Mouse (Mus musculus): ENCODE data around the gene Sema4b.
A peak's percentile ranks its signal among the peaks of the same experiment; 100 is the strongest.

Sema4b gene

DNA sequence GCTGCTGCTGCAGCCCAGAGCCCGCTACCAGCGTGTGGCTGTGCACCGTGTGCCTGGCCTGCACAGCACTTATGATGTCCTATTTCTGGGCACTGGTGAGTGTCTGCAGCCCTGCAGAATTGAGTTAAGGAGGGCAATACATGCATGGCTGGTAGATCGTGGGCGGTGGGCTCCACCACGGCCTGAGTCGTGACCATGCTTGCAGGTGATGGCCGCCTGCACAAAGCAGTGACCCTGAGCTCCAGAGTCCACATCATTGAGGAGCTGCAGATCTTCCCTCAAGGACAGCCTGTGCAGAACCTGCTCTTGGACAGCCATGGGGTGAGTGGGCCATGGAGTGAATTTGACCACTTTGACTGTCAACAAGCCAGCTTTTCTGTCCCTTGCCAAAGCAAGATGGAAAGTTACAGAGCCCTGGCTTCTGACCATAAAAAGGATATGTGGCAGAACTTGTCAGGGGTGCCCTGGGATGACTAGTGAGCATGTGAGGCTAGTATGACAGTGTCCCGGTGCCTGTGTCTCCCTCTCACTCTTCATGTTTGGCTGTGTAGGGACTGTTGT is 33.7 kb downstream of the Sema4b start:
- DNase-seq = no peak

DNA sequence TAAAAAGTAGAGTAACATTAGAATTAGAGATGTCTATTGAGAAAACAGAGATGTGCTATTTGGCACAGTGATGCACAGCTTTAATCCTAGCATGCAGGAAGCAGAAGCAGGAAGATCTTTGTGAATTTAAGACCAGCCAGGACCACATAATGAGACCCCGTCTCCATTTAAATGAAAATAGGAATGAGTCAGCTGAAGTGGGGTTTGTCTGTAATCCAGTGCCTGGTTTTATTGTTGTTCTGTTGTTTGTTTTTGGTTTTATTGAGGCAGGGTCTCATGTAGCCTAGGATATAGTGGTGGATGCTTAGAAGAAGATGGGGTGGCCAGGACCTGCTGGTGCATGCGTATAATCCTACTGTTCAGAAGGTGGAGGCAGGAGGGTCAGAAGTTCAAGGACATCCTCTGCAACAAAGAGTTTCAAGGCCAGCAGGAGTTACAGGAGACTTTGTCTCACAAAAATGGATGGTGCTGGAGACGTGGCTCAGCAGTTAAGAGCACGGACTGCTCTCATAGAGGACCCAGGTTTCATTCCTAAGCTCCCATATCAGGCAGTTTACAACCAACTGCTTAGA is 34.6 kb downstream of the Sema4b start:
- no peak for DNase-seq

DNA sequence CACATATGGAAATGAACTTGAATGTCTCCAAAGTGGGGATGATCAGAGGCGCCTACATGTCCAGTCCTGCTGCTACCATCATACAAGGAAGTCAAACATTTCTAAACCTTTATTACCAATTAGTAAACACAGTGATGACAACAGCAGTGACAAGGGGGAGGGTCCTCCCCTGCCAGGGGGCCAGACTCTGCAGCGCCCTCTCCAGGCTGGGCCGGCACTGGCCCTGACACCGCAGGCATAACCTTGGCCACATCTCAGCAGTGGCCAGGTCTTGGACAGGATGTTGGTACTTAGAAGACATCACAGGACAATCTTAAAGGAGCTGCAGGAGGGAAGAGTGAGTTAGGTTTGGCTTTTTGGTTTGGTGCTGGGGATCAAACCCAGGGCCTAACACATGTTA is 40.4 kb downstream of the Sema4b start:
- no peak for DNase-seq

- no peak for DNase-seq
Measured at GRCm38 (mm10) chr7:80230196-80230595, 43.6 kb downstream of the Sema4b start.

GRCm38 (mm10) chr7:80231971-80232488 is 45.4 kb downstream of the Sema4b start:
- no peak for DNase-seq

DNA sequence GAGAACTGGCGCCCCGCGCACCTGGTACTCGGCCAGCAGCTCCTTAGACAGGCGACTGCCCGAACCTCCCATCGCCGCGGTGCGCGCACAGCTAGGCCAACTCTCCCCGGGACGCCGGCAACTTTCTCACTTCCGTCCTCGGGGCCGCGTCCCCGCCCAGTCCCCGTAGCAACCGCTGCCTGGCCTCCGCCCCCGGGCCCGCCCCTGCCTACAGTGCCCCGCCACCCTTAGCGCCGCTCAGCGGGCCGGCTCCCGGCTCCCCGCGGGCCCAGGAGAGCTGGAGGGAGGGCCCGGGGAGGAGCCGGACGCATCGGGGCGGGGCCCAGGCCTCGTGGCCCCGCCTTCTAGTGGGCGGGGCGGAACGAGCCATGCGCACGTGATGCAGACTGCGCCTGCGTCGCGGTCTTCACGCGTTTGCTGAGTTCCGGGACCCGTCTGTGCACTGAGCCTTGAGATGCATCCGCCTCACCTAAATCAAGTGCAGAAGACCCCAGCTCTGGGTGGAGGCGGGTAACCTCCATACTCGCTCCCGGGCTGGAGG is 45.9 kb downstream of the Sema4b start, which contains the start of the genes Cib1 and Gdpgp1:
Cib1 (minus strand) TSS at position 325 of the 541 bp plus-strand sequence.
Gdpgp1 (plus strand) TSS at position 377 of the 541 bp plus-strand sequence.
- peak; percentile 99 for DNase-seq

DNA sequence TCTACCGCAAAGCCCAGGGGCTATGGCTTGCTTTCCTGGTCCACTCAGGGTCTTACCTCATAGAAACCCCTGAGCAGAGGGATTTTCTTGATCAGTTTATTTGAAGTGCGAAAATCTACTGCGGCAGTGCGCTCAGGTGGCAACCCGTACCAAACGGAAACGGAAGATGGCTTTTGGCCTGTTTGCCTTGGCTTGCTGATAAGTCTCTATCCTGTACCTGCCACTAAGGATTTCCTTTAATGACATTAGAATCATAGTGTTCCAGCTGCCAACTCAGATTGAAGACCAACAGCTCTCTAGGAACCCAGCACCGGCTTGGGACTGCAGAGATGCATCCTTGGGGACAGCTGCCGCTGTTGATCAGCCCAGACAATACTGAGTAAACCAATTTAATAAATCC is 47.2 kb downstream of the Sema4b start:
- no peak for DNase-seq

GRCm38 (mm10) chr7:80238542-80238941 is 51.9 kb downstream of the Sema4b start:
- no peak for DNase-seq

GRCm38 (mm10) chr7:80241661-80242060 is 55.0 kb downstream of the Sema4b start:
- no peak for DNase-seq

DNA sequence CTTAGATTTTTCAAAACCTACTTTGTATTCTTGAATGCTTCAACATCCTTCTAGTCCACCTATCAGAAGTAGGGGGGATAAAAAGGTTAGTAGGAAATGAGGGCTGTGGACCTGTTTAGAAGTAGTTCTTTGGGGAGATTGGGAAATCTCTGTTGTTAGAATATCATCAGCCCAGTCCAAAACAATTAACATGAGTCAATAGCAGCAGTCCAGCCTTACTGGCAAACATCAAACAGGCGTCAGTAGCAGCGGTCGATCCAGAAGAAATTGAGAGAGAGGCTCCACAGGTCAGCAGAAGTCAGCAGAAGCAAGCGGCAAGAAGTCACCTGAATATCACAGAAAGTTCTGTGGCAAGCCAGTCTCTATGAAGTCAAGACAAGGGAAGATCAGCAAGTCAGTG is 58.2 kb downstream of the Sema4b start:
- DNase-seq = no peak

- peak; percentile 98 for DNase-seq
Measured at GRCm38 (mm10) chr7:80246148-80246721, 59.6 kb downstream of the Sema4b start, which contains the start of gene Ttll13. Gene Ttll13, plus strand, starts transcription at chr7:80246376.

DNA sequence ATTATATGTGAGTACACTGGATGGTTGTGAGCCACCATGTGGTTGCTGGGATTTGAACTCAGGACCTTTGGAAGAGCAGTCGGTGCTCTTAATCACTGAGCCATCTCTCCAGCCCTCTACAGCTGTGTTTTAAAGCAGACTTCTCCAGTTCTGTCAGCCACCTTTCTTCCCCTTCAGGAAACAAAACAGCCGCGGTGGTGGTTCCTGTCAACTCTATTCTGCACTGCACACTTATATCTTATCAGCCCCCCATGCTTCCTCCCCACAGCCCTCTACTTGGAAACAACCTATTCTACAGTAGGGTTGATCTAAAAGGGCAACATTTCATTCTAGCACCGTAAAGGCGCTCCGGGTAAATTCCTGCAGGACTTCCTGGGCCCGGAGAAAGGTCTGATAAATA is 60.2 kb downstream of the Sema4b start:
- DNase-seq = peak; percentile 43

DNA sequence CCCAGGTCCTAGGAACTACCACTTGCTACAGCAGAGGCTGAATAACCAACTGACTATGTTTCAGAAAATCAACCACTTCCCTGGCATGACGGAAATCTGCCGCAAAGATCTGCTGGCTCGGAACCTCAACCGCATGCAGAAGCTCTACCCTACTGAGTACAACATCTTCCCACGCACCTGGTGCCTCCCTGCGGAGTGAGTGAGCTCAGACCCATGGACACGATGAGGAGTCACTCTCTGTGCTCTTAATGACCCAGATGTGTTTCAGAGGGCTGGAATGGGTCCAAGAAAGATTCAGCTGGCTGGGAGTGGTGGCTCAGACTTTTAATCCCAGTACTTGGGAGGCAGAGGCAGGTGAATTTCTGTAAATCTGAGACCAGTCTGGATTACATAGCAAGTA is 65.8 kb downstream of the Sema4b start:
- no peak for DNase-seq

DNA sequence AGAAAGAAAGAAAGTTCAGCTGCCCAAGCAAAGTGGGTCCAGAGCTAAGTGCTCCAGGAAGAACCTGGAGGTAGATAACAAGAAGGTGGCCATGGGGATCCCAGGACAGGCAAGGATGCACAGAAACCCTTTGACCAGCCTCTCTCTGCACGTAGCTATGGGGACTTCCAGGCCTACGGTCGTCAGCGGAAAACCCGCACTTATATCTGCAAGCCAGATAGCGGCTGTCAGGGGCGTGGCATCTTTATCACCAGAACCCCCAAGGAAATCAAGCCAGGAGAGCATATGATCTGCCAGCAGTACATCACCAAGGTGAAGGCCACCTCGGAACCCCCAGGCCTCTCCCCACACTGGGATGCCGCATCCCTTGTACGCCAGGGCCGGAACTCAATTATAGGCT is 66.2 kb downstream of the Sema4b start:
- DNase-seq = no peak

- DNase-seq = no peak
Measured at GRCm38 (mm10) chr7:80255981-80256380, 69.3 kb downstream of the Sema4b start.

DNA sequence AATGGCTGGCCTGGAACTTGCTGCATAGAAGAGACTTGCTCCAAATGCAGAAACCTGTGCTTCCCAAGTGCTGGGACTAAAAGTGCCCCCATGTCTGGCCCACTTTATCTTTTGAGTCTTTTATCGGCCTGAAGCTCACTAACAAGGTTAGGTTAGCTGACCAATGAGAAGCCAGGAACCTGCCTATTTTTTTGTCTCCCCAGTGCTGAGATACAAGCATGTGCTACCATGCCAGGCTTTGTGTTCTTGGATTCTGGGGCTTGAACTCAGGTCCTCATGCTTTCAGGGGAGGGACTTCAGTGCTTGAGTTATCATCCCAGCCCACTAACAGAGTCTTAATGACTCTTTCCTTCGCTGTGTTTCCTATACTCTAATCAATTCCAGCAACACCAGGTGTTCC is 71.1 kb downstream of the Sema4b start:
- no peak for DNase-seq

DNA sequence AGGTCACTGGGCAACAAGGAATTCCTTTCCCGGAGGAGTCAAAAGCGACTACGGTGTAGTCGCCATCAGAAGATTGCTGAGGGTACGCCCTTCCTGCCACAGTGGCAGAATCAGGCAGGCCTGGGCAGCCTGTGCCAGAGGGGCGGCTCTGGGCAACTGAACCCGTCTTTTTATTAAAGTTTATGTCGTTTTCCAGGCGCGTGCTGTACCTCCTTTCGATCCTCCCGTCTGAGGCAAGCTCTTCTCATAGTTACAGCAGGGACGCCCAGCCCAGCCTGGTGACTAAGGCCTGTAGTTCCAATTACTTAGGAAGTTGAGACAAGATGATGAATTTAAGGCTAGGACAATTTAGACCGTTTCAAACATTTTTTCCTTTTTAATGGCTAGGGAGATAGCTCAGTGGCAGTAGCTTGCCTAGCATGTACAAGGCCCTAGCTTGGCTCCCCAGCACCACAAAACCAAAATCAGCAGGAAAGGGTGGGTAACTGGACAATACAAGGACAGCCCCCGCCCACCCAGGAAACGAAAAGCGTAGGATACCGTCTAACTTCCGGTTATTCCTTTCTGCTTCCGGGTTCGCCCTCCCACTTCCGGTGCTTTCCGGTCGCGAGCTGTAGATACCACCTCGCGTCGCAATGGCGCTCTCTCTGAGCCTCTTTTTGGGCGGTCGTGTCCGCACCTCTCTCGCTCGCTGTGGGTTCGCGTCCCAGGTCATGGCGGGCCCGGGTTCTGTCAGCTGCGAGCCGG is 74.2 kb downstream of the Sema4b start, which contains the start of gene Ngrn:
Ngrn (plus strand) TSS at position 591 of the 747 bp plus-strand sequence.
- DNase-seq = peak; percentile 86

DNA sequence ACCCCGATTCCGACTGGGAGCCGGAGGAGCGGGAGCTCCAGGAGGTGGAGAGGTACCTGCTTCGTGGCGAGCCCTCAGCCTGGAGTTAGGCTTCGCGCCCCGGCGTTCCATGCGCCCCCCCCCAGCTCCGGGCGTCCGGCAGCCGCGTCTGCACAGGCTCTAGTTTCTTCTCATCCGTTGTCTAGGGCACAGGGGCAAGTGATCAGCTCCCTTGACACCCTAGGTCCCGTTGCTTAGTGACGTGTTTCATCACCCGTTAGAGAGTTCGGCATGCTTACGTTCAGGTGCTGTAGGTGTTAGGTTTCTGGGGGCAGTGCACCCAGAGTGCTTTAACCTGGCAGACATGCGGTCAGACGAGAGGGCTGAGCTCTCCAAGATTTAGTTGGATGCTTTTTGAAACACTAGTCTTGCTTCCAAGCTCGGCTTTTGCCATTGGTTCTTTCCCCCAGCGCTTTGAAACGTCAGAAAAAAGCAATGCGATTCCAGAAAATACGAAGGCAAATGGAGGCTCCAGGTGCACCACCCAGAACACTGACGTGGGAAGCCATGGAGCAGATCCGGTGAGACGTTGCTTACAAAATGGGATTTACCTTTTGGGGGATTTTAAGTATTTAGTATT is 74.8 kb downstream of the Sema4b start:
- DNase-seq = no peak

DNA sequence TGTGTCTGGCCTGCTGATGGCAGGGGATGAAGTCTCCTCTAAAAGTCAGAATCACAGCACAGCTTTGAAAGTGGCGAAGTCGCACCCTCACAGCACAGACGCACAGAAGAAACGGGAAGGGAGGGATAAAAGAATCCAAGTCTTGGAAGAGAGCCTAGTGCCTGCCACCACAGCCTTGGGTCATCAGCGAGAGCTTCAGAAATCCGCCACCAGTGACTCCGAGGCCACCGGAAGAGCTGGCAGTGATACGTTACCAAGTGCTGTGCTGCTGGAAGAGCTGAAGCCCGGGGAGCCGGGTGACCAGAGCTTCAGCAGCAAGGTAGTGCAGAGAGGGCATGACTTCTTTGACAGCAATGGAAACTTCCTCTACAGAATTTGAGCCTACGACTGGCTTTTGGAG is 78.0 kb downstream of the Sema4b start:
- DNase-seq = no peak

DNA sequence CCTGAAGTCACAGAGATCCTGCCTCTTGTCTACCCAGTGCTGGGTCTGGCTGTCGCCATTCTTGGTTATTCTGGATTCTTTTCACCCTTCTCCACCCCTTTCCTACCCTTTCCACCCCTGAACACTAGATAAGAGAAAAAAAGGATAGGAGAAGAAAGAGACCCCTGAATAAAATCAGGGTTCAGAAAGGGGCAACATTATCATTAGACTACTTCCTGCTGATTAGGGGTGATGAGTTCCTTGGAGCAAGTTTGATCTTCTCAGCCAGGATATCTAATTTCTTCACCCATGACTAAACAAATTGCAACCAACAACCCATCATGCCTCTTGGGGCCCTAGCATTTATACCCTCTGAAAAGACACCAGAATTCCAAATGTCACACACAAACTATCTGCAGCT is 81.1 kb downstream of the Sema4b start:
- DNase-seq = no peak

GRCm38 (mm10) chr7:80268897-80269750 is 82.5 kb downstream of the Sema4b start, which contains the start of gene Vps33b:
Gene Vps33b, plus strand, starts transcription at chr7:80269649.
- peak; percentile 97 for DNase-seq

Data from thymus, postnatal 14 days (tissue).